Mouse (Mus musculus) B cell, adult 62 days (primary cell): ENCODE data around the gene Adamts12. TPM values are rescaled to one million over a fixed set of nuclear protein-coding genes. Genes with fewer than 3 reads are reported as not detected.

Experiments
- total RNA-seq: library from RNA; stranded (reverse); gene quantifications from 4 replicates; pipeline ENCODE4 v1.2.4, GENCODE M21; 2023

Adamts12 gene
- not detected in 4 replicates for total RNA-seq

GRCm38 (mm10) chr15:11064558-11065411, at the start of gene Adamts12:
Adamts12 (plus strand) TSS chr15:11064790.

GRCm38 (mm10) chr15:11037711-11038110, 26.9 kb upstream of the Adamts12 start, which contains the start of gene Rxfp3:
Rxfp3 (minus strand) TSS chr15:11037991.

Other genes with a start within 250 kb of the Adamts12 start
- gene C1qtnf3, start 112.5 kb upstream of the Adamts12 start, total RNA-seq: not detected in 4 replicates
- 3.3 to 5.9 TPM (median 4.7 TPM) in 4 replicates for gene Amacr, start 83.0 kb upstream of the Adamts12 start, total RNA-seq
- gene Slc45a2, start 64.1 kb upstream of the Adamts12 start, total RNA-seq: not detected in 4 replicates
- gene Rxfp3, start 26.8 kb upstream of the Adamts12 start, total RNA-seq: not detected in 4 replicates